Mouse (Mus musculus) megakaryocyte-erythroid progenitor cell, adult 5-6 weeks (primary cell): Measurements from ENCODE around the gene Fam102a. TPM values are rescaled to one million over a fixed set of nuclear protein-coding genes. Genes with fewer than 3 reads are reported as not detected.
"Not testable (repeated sequence)": the region's sequence is repeated elsewhere in the genome, so short reads cannot be mapped to it uniquely, and the experiment has no call there.

Source experiments
- ATAC-seq: replicated peaks from 2 replicates; pipeline ENCODE4 v1.8.0; 2016; ENCODE audit warnings: mild to moderate bottlenecking, inconsistent platforms; ENCODE audit not compliant: severe bottlenecking, poor library complexity, low FRiP score, low TSS enrichment
- total RNA-seq, 2 experiments: library from RNA; stranded (forward) in 1 of 2; stranded (reverse) in 1 of 2; fragments of 200-1000, 215-1000 nt in 1 of 2; fragments of >200 nt in 1 of 2; fragmentation: Nextera tagmentation in 1 of 2; gene quantifications; 2 replicates each; pipeline ENCODE4 v1.2.3; 2014 to 2017

Gene Fam102a
- total RNA-seq (2014; fragmentation: Nextera tagmentation) (1.5 and 2.9 TPM in 2 replicates), total RNA-seq (2017) (0.34 and 2.3 TPM in 2 replicates)

GRCm38 (mm10) chr2:32534733-32535471 is at the start of gene Fam102a:
Fam102a (plus strand) TSS chr2:32535332.
- peak; percentile 91 for ATAC-seq

GRCm38 (mm10) chr2:32485751-32486150 is 49.4 kb upstream of the Fam102a start:
- no peak for ATAC-seq

GRCm38 (mm10) chr2:32486155-32486554 is 49.0 kb upstream of the Fam102a start:
- peak; percentile 83 for ATAC-seq

- peak; percentile 70 for ATAC-seq
These were observed 48.0 kb upstream of the Fam102a start for GRCm38 (mm10) chr2:32487124-32487623.

GRCm38 (mm10) chr2:32488679-32489078 is 46.5 kb upstream of the Fam102a start:
- peak; percentile 49; the same call in 1 of the 2 replicates for ATAC-seq

- ATAC-seq, result not testable (repeated sequence)
These were observed 44.4 kb upstream of the Fam102a start for GRCm38 (mm10) chr2:32490730-32491129.

- ATAC-seq, result no peak
These were observed 42.5 kb upstream of the Fam102a start for GRCm38 (mm10) chr2:32492661-32493060.

- ATAC-seq, result no peak
These were observed 41.8 kb upstream of the Fam102a start for GRCm38 (mm10) chr2:32493301-32493701.

GRCm38 (mm10) chr2:32494522-32494921 is 40.6 kb upstream of the Fam102a start:
- no peak for ATAC-seq

- peak; percentile 80 for ATAC-seq
These were observed 39.9 kb upstream of the Fam102a start for GRCm38 (mm10) chr2:32495185-32495726.

GRCm38 (mm10) chr2:32496190-32496589 is 38.9 kb upstream of the Fam102a start:
- no peak for ATAC-seq

GRCm38 (mm10) chr2:32499365-32499764 is 35.8 kb upstream of the Fam102a start:
- ATAC-seq, result no peak

- ATAC-seq, result no peak
These were observed 34.7 kb upstream of the Fam102a start for GRCm38 (mm10) chr2:32500461-32500860.

- ATAC-seq, result 0 out of 2 replicates have a peak, but pooled peaks have one; percentile 13
These were observed 33.3 kb upstream of the Fam102a start for GRCm38 (mm10) chr2:32501754-32502324.

GRCm38 (mm10) chr2:32502843-32503242 is 32.3 kb upstream of the Fam102a start:
- no peak for ATAC-seq

GRCm38 (mm10) chr2:32503588-32503987 is 31.5 kb upstream of the Fam102a start:
- ATAC-seq, result no peak

GRCm38 (mm10) chr2:32505536-32505935 is 29.6 kb upstream of the Fam102a start:
- no peak for ATAC-seq

GRCm38 (mm10) chr2:32506673-32507668 is 28.2 kb upstream of the Fam102a start:
- ATAC-seq, result no peak

- no peak for ATAC-seq
These were observed 27.2 kb upstream of the Fam102a start for GRCm38 (mm10) chr2:32507906-32508305.
